Mouse (Mus musculus) intestine, embryonic 15.5 days (tissue): ENCODE results near the gene Phlda3. TPM values are rescaled to one million over a fixed set of nuclear protein-coding genes. Genes with fewer than 3 reads are reported as not detected.

Experiments used
- ATAC-seq: fragments of 200-750 bp; cut with Nextera tagmentation; 2 replicates; pipeline ENCODE4 v1.8.0; 2017; ENCODE audit warnings: moderate TSS enrichment, moderate library complexity
- H3K27ac ChIP-seq: fragments of 300-500 bp; sonication (generic); 2 replicates; pipeline ENCODE4 v1.5.1; 2015; ENCODE audit warnings: mild to moderate bottlenecking, inconsistent platforms
- H3K27me3 ChIP-seq: fragments of 300-500 bp; sonication (generic); replicated peaks from 2 replicates; pipeline ENCODE4 v1.6.1; 2015; ENCODE audit warnings: inconsistent platforms
- H3K36me3 ChIP-seq: fragments of 300-500 bp; sonication (generic); 2 replicates; pipeline ENCODE4 v1.6.1; 2015; ENCODE audit warnings: inconsistent platforms
- H3K4me1 ChIP-seq: fragments of 300-500 bp; sonication (generic); replicated peaks from 2 replicates; pipeline ENCODE4 v1.6.1; 2015; ENCODE audit warnings: inconsistent platforms
- H3K4me2 ChIP-seq: fragments of 300-500 bp; sonication (generic); replicated peaks from 2 replicates; pipeline ENCODE4 v1.6.1; 2015; ENCODE audit warnings: mild to moderate bottlenecking, inconsistent platforms
- H3K4me3 ChIP-seq: fragments of 300-500 bp; sonication (generic); replicated peaks from 2 replicates; pipeline ENCODE4 v1.5.1; 2015; ENCODE audit warnings: inconsistent platforms
- H3K9ac ChIP-seq: fragments of 300-500 bp; sonication (generic); 2 replicates; pipeline ENCODE4 v1.6.1; 2015; ENCODE audit warnings: inconsistent platforms
- H3K9me3 ChIP-seq: fragments of 300-500 bp; sonication (generic); 2 replicates; pipeline ENCODE4 v1.6.1; 2016; ENCODE audit warnings: inconsistent platforms
- WGBS: fragments of 180-500 bp; shearing (Covaris S2); methylation state at CpG from one replicate; pipeline ENCODE4 v1.1.7; 2015; 5-methylcytosine and 5-hydroxymethylcytosine counted together
- polyA plus RNA-seq: library from polyadenylated mRNA; unstranded; fragments of >200 nt; fragmentation: Nextera tagmentation; extraction: Ambion mirVana; gene quantifications from 2 replicates; pipeline ENCODE4 v1.2.1, GENCODE M21; 2015

Gene Phlda3
- 44.5 and 44.6 TPM in 2 replicates for polyA plus RNA-seq

DNA sequence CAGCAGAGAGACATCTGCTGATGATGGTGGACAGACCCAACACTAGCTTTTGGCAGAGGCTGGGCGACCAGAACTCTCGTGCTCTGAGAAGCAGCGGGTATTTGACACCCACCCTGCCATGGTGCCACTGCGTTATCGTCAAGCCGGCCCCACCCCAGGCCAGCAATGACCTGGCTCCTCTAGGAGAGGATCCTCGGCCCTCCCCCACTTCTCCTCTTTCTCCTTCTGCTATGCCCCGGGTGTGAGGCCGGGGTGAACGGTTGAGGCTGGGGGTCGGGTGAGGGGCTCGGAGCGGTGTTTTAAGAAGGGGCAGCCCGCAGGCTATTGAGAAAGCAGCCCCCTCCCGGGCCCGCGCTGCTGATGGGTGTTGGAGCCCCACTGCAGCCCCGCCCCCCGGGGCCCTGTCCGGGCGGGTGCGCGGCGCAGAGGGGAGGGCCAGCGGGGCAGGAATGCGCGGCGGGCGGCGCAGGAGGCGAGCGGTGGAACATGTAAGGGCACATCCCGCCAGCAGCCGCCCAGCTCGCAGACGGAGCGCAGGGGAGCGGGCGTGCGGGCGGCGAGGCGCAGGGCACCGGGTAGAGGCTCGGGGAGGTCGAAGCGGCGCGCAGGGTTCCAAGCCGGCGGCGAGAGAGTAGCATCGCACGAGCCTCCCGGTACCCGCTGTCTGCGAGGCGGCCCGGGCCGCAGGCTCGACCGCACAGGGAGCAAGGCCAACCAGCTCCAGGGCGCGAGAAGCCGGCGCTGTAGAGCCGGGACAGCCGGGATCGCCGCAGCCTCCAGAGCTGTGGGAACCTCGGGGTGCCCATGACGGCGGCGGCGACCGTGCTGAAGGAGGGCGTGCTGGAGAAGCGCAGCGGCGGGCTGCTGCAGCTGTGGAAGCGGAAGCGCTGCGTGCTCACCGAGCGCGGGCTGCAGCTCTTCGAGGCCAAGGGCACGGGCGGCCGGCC is at the start of gene Phlda3:
TSS of gene Phlda3 (plus strand) at position 475 of the 947 bp plus-strand sequence.
- H3K4me3 ChIP-seq = peak within 1 kb of the TSS; percentile 72
- ATAC-seq = peak; percentile 94
- peaks cover 11% of the 10 kb centered on the region; the same call in 1 of the 2 replicates for H3K36me3 ChIP-seq
- H3K4me1 ChIP-seq = peaks cover 27% of the 10 kb centered on the region
- peak within 1 kb of the TSS; percentile 97 for H3K4me2 ChIP-seq
- H3K27ac ChIP-seq = peak within 1 kb of the TSS; percentile 90
- under 1% methylated on average over 88 of the region's 90 CpGs for WGBS
- H3K27me3 ChIP-seq = no peaks in the 10 kb centered on the region
- peak within 1 kb of the TSS; percentile 82 for H3K9ac ChIP-seq
- no peaks in the 10 kb centered on the region for H3K9me3 ChIP-seq

DNA sequence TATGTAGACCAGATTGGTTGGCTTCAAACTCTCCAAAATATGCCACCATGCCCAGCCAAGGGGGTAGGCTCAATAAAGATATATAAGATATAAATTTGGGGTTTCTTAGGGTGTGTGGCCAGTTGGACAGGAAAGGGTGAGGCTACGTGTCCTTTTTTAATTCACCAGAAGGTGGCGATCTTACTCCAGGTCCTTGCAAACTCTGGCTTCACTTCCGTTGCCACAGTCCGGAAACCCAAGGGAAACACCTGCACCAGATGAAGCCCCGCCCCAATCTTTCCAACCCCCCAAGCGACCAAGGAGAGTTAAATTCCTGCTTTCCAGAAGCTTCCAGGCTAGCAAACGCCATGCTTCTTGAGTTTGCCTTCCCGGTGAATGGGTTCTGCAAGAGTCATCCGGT is 46.4 kb upstream of the Phlda3 start:
- no peaks in the 10 kb centered on the region for H3K36me3 ChIP-seq
- no peak overlapping the region for H3K4me2 ChIP-seq
- H3K4me1 ChIP-seq = peaks cover 6% of the 10 kb centered on the region
- H3K27ac ChIP-seq = no peak overlapping the region
- no peak overlapping the region for H3K9ac ChIP-seq
- H3K4me3 ChIP-seq = no peak overlapping the region
- no peaks in the 10 kb centered on the region for H3K27me3 ChIP-seq
- 21% methylated on average over 9 of the region's 9 CpGs for whole genome bisulfite sequencing
- no peaks in the 10 kb centered on the region for H3K9me3 ChIP-seq
- ATAC-seq = peak; percentile 57

DNA sequence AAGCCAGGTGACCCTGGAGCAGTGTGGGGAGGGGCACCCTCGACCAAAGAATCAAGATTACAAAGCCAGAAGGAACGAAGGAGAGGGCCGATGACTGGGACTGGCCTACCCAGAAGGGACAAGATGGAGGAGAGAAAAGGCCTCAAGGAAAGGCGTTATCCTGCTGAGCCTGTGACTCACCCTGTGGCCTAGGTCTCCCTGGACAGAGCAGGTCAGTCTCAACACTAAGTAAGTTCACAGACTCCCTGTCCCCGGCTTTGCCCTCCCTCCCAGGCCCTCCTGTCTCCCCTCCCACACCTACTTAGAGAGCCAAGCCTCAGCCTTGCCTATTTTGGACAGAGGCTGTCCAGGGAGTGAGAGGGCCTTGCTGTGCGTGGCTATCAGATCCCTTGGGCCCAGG is 45.9 kb upstream of the Phlda3 start, which contains the start of gene Csrp1:
TSS of gene Csrp1 (plus strand) at position 79 of the 400 bp plus-strand sequence.
- Histone ChIP-seq H3K9me3 (no peaks in the 10 kb centered on the region), H3K4me2 (no peak within 1 kb of the TSS), H3K4me1 (peaks cover 6% of the 10 kb centered on the region), H3K4me3 (no peak within 1 kb of the TSS), H3K9ac (no peak within 1 kb of the TSS), H3K27me3 (no peaks in the 10 kb centered on the region), H3K36me3 (no peaks in the 10 kb centered on the region), H3K27ac (no peak within 1 kb of the TSS)
- WGBS = 62% methylated on average over 6 of the region's 6 CpGs
- ATAC-seq = no peak; the same call in 1 of the 2 replicates

DNA sequence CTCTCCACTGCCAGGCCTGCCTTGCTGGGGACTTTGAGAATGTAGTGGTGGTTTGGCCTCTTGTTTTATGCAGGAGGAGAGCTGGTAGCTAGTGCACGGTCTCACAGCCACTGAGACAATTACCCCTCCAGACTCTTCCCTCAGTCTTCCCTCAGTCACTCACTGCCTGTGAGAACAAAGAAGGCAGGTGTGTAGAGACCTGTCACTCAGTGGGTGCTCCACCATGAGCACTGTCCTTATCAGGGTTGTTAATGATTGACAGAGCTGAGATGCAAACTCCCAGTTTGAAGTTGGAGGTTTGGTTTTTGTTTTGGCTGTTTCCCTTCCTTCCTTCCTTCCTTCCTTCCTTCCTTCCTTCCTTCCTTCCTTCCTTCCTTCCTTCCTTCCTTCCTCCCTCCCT is 42.9 kb upstream of the Phlda3 start:
- Histone ChIP-seq H3K4me1 (peaks cover 6% of the 10 kb centered on the region), H3K4me3 (no peak overlapping the region), H3K4me2 (no peak overlapping the region), H3K36me3 (no peaks in the 10 kb centered on the region), H3K9me3 (no peaks in the 10 kb centered on the region), H3K27me3 (no peaks in the 10 kb centered on the region), H3K9ac (no peak overlapping the region), H3K27ac (0 out of 2 replicates have a peak overlapping the region, but pooled peaks have one; percentile 41)
- WGBS = 45% methylated on average over 1 of the region's 1 CpGs
- peak; percentile 83 for ATAC-seq

DNA sequence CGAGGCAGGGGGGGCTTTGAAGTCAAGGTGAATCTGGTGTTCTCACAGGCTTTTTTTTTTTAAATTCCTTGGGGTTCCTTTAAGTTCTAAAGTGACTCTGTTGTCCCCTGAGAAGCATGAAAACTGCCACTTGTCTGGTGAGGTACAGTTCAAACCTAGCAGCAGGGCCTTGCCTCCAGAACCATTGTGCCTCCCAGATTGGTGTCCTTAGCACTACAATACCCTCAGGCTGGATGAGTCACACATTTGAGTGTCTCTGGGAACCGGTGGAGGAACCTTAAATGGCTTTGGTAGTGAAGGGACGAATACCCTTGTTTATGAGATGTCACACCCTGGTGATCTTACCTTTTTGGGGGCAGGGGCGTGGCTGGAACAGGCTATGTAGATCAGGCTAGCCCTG is 41.8 kb upstream of the Phlda3 start:
- ATAC-seq = no peak
- Histone ChIP-seq H3K36me3 (no peaks in the 10 kb centered on the region), H3K27me3 (no peaks in the 10 kb centered on the region), H3K4me1 (peaks cover 11% of the 10 kb centered on the region), H3K4me3 (no peak overlapping the region), H3K4me2 (no peak overlapping the region), H3K9me3 (no peaks in the 10 kb centered on the region), H3K9ac (no peak overlapping the region), H3K27ac (no peak overlapping the region)
- WGBS = 66% methylated on average over 4 of the region's 4 CpGs

DNA sequence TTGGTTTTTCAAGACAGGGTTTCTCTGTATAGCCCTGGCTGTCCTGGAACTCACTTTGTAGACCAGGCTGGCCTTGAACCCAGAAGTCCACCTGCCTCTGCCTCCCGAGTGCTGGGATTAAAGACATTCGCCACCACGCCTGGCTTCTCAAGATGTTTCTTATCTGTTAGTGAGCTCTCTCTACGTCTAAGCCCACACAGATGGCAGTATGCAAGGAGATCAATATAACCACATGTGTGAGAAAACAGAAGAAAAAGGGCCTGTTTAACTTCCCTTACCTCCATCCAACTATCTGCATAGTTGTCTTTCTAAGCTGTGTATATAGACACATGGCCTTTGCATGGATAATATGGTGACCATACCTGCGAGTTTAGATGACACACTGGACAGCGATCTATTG is 40.6 kb upstream of the Phlda3 start:
- no peak for ATAC-seq
- Histone ChIP-seq H3K27ac (no peak overlapping the region), H3K27me3 (no peaks in the 10 kb centered on the region), H3K4me3 (no peak overlapping the region), H3K9ac (no peak overlapping the region), H3K4me2 (no peak overlapping the region), H3K4me1 (peaks cover 6% of the 10 kb centered on the region), H3K36me3 (no peaks in the 10 kb centered on the region), H3K9me3 (no peaks in the 10 kb centered on the region)
- WGBS = 89% methylated on average over 6 of the region's 6 CpGs

DNA sequence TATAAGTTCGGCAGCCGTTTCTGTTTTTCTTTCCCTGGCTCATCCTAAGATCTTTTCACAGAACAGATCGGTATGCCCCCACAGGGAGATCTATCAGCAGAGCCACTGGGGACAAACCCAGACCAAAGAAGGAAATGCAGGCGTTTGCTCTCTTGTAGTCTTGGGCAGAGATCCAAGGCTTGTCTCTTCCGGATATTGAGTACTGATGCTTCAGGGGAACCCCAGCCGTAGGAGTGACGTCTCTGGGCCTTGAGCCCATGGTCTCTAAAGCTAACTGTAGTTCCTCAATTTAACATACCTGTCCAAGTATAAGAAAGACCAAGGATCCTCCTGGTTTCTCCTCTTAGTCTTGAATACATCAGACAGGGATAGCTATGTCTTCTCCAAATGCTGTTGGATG is 40.0 kb upstream of the Phlda3 start:
- H3K4me2 ChIP-seq = no peak overlapping the region
- no peaks in the 10 kb centered on the region for H3K27me3 ChIP-seq
- H3K9me3 ChIP-seq = no peaks in the 10 kb centered on the region
- no peak overlapping the region for H3K9ac ChIP-seq
- no peaks in the 10 kb centered on the region for H3K36me3 ChIP-seq
- WGBS = 45% methylated on average over 7 of the region's 7 CpGs
- H3K4me1 ChIP-seq = peaks cover 12% of the 10 kb centered on the region
- no peak for ATAC-seq
- no peak overlapping the region for H3K4me3 ChIP-seq
- no peak overlapping the region for H3K27ac ChIP-seq

DNA sequence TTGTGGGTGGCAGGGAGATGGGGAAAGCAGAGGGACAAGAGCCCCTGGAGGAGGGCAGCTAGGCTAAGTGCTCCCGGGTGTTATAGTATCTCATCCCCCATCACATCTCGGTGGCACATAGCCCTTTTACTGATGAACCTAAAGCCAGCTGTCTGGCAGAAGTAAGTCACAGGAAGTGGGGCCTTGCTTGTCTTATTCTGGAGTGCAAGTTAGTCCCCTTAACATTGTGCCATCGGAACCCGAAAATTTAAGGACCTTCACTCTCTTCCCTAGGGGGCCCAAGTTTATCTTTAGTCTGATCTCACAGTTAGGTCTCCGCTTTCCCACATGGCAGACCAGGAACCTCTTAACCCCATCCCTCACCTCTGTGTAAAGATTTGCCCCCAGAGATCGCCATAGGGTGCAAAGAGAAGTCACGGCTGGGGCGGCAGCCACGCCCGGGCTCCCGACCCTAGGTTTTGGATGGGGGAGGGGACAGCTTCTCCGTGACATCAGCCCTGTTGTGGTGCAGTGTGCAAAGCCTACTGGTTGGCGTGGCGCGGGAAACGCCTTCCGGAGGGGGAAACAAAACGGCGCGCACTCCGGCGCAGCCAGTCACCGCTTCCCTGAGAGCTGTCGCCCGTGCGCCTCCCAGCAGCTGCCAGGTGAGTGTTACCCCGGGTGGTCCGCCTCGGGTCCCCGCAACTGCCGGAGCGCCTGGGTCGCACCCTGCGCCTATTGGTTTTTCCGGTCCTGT is 37.1 kb upstream of the Phlda3 start:
- peak; percentile 85 for ATAC-seq
- H3K4me1 ChIP-seq = peaks cover 35% of the 10 kb centered on the region
- WGBS = 1% methylated on average over 35 of the region's 35 CpGs

DNA sequence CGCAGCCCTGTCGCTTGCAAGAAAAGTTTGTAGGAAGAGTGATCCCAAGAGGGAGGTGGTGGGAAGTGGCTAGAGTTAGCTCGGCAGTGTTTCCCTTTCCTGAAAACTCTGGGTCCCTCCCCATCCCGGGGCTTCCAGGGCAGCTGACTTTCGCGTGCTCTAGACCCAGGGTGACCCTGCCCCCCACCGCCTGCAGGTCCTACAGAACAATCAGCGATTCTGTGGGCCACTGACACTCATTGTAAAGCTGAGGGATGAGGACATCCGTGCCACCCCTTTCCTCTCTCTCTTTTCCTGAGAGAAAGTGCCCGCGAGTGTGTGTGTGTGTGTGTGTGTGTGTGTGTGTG is 36.6 kb upstream of the Phlda3 start:
- ATAC-seq = peak; percentile 41
- Histone ChIP-seq H3K4me3 (peak overlapping the region; percentile 57), H3K9me3 (no peaks in the 10 kb centered on the region), H3K4me2 (peak overlapping the region; percentile 74), H3K27me3 (no peaks in the 10 kb centered on the region), H3K27ac (peak overlapping the region; percentile 82), H3K36me3 (no peaks in the 10 kb centered on the region), H3K4me1 (peaks cover 41% of the 10 kb centered on the region), H3K9ac (peak overlapping the region; percentile 76)
- WGBS = 0% methylated on average over 11 of the region's 11 CpGs

More for the DNA sequence above, 37.1 kb upstream of the Phlda3 start:
- Histone ChIP-seq H3K9me3 (no peaks in the 10 kb centered on the region), H3K36me3 (no peaks in the 10 kb centered on the region), H3K9ac (peak overlapping the region; percentile 76), H3K27ac (peak overlapping the region; percentile 82), H3K27me3 (no peaks in the 10 kb centered on the region), H3K4me3 (peak overlapping the region; percentile 57), H3K4me2 (peak overlapping the region; percentile 74)

DNA sequence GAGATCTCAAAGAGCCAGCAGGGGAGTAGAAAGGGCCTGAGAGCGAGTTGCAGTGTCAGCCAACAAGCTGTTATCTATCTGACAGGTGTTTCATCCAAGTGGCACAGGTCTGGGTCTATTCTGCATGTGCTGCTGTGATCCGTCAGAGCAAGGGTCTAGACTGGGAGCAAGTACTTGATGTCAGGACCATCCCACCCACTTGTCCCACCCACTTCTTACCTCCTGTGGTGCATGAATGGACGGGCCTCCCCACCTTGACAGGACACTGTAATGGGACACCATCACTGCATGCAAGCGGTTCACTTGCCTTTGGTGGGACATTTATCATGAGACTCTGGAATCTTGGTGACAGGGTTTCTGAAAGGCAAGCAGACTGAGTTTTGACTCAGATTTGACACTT is 36.1 kb upstream of the Phlda3 start:
- peak overlapping the region; percentile 76 for H3K9ac ChIP-seq
- peak overlapping the region; percentile 57 for H3K4me3 ChIP-seq
- WGBS = 22% methylated on average over 4 of the region's 4 CpGs
- no peak for ATAC-seq
- no peaks in the 10 kb centered on the region for H3K36me3 ChIP-seq
- H3K4me2 ChIP-seq = peak overlapping the region; percentile 74
- H3K4me1 ChIP-seq = peaks cover 46% of the 10 kb centered on the region
- no peaks in the 10 kb centered on the region for H3K9me3 ChIP-seq
- H3K27ac ChIP-seq = peak overlapping the region; percentile 82
- H3K27me3 ChIP-seq = no peaks in the 10 kb centered on the region

DNA sequence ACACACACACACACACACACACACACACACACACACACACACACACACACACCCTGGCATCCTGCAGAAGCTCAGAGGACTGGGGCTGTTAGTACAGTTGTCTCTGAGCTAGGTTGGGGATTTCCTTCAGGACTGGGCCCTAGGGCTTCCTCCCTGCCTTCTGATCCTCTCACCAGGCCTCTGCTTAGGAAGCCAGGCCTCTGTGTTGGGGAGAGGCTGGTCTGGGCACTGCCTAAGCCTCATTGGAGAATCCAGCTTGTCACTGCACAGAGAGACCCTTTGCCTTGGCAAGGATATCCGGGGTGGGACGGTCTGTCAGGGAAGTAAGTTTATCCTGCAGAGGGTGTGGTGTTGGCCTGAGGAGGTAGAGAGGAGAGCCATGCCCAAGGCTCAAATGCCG is 35.6 kb upstream of the Phlda3 start:
- Histone ChIP-seq H3K4me1 (peaks cover 50% of the 10 kb centered on the region), H3K36me3 (no peaks in the 10 kb centered on the region), H3K9me3 (no peaks in the 10 kb centered on the region), H3K4me3 (peak overlapping the region; percentile 57), H3K27me3 (no peaks in the 10 kb centered on the region), H3K9ac (peak overlapping the region; percentile 76), H3K4me2 (peak overlapping the region; percentile 74), H3K27ac (peak overlapping the region; percentile 82)
- 12% methylated on average over 3 of the region's 3 CpGs for WGBS
- no peak for ATAC-seq

DNA sequence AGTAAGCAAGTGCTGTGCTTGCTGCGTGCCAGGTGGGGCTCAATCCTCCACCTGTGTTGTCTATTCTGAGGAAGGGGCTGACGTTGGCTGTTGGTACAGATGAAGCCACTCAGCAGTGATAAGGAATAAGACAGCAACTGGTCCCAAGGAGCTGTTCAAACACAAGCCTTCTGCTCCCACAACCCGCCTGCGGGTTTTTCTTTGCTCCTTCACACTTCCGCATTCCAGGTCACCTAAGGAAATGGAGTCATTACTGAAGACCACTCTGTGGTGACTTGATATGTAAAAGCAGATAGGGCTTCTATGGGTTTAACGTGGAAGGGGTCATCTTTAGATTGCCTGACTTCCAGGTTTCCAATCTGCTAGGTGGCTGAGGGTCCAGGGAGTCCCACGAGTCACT is 34.5 kb upstream of the Phlda3 start:
- peak overlapping the region; percentile 74 for H3K4me2 ChIP-seq
- no peaks in the 10 kb centered on the region for H3K27me3 ChIP-seq
- 0 out of 2 replicates have a peak, but pooled peaks have one; percentile 6 for ATAC-seq
- peaks cover 54% of the 10 kb centered on the region for H3K4me1 ChIP-seq
- peak overlapping the region; percentile 82 for H3K27ac ChIP-seq
- 34% methylated on average over 7 of the region's 7 CpGs for WGBS
- no peaks in the 10 kb centered on the region for H3K9me3 ChIP-seq
- no peaks in the 10 kb centered on the region for H3K36me3 ChIP-seq
- peak overlapping the region; percentile 29; the same call in 1 of the 2 replicates for H3K9ac ChIP-seq
- peak overlapping the region; percentile 57 for H3K4me3 ChIP-seq
